Comparison of ENCODE assay signal across 22 mouse cellular contexts in the genomic region with DNA sequence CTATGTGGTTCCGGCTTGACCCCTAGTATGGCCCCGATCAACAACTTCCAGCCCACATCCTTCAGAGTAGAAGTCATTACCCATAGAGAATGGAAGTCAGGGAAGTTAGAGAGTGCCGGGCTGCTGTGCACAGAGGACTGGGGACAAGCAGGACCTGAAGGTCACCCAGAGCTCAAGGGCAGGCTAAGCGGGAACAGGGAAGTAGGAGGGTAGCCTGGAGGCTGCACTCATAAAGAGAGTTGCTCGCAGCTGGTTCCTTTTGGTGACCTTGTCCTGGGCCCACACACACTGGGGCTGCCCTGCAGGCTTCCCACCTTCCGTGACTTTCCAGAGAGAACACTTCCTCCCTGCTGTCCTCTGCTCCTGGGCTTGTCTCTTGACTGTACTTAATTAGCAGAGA. TPM values are rescaled to one million over a fixed set of nuclear protein-coding genes. Genes with fewer than 3 reads are reported as not detected.
A peak's percentile ranks its signal among the peaks of the same experiment; 100 is the strongest.
DNase-seq lines count a peak whose midpoint lies in the region; ATAC-seq and TF ChIP-seq lines count a peak whose summit lies in the region.
"Had no signal": no experiment of that assay in that cellular context is flagged by ENCODE, and none has a peak within 500 bp of the region (broad histone marks: within the 10 kb centered on the region; RNA-seq: fewer than 3 reads in every experiment).

No protein-coding gene starts in this region.

- no peak for ATAC-seq in heart, embryonic 11.5 days (replicated peaks; ENCODE audit: insufficient number of reproducible peaks, low FRiP score, low TSS enrichment)
- no peak for ATAC-seq in midbrain, embryonic 11.5 days (ENCODE audit: low FRiP score)
- ATAC-seq in midbrain, embryonic 15.5 days (replicated peaks): no peak
- ATAC-seq: forebrain, embryonic 13.5 days; forebrain, embryonic 16.5 days; intestine, postnatal 0 days; Patski had no signal

- TF ChIP-seq CTCF in kidney, adult 2 months (conservative IDR thresholded peaks at IDR 0.05; ENCODE audit: insufficient read depth, insufficient read length, low read depth, low read length): no peak

- no peak for TF ChIP-seq POLR2A in kidney, adult 2 months (IDR thresholded peaks at IDR 0.05; ENCODE audit: low read depth, low read length)

- no peaks in the 10 kb centered on the region for H3K36me3 ChIP-seq in heart, embryonic 11.5 days (ENCODE audit: control insufficient read depth, insufficient read depth, low read length)
- H3K36me3 ChIP-seq in kidney, adult 2 months (ENCODE audit: control insufficient read depth, insufficient read depth, low read length): no peaks in the 10 kb centered on the region
- H3K36me3 ChIP-seq in midbrain, embryonic 11.5 days (ENCODE audit: control insufficient read depth, insufficient read depth, low read length): no peaks in the 10 kb centered on the region
- no peaks in the 10 kb centered on the region for H3K36me3 ChIP-seq in midbrain, embryonic 15.5 days (replicated peaks)
- H3K36me3 ChIP-seq: forebrain, embryonic 10.5 days; G1E; hindbrain, embryonic 12.5 days; hindbrain, embryonic 15.5 days had no signal

- no peaks in the 10 kb centered on the region for H3K9me3 ChIP-seq in heart, embryonic 11.5 days (replicated peaks; ENCODE audit: control insufficient read depth, low read length)
- H3K9me3 ChIP-seq in midbrain, embryonic 11.5 days (ENCODE audit: control insufficient read depth, low read length): no peaks in the 10 kb centered on the region
- no peaks in the 10 kb centered on the region for H3K9me3 ChIP-seq in midbrain, embryonic 15.5 days
- H3K9me3 ChIP-seq: forebrain, embryonic 10.5 days; forebrain, embryonic 13.5 days; G1E; hindbrain, embryonic 12.5 days; hindbrain, embryonic 15.5 days had no signal

- H3K4me3 ChIP-seq in heart, embryonic 11.5 days (ENCODE audit: low read depth, low read length): no peak overlapping the region
- H3K4me3 ChIP-seq in kidney, adult 2 months (ENCODE audit: insufficient read depth, low read depth, low read length): no peak overlapping the region
- no peak overlapping the region for H3K4me3 ChIP-seq in midbrain, embryonic 11.5 days (ENCODE audit: low read depth, low read length)
- no peak overlapping the region for H3K4me3 ChIP-seq in midbrain, embryonic 15.5 days
- H3K4me3 ChIP-seq: forebrain, embryonic 10.5 days; forebrain, embryonic 13.5 days; hindbrain, embryonic 12.5 days; hindbrain, embryonic 15.5 days had no signal

- peak; percentile 48 for DNase-seq in adrenal gland, adult 2 months
- DNase-seq in adrenal gland, postnatal 4 days (ENCODE audit: low spot score in 2 of 2): no peak
- peak; percentile 91 for DNase-seq in heart, adult 11 months
- peak; percentile 42 for DNase-seq in kidney, adult 2 months
- DNase-seq in kidney, postnatal 4 days: no peak
- peak; percentile 35 for DNase-seq in midbrain, embryonic 11.5 days (ENCODE audit: low spot score, missing footprints)
- DNase-seq: B cell, adult 2 months; cerebellum, adult 18-20 months; cerebellum, adult 9-10 months; cerebellum, postnatal 14 days; gastrocnemius, postnatal 10 days; gastrocnemius, postnatal 36 days had no signal

- no peak overlapping the region for H3K27ac ChIP-seq in heart, embryonic 11.5 days (ENCODE audit: low read depth, low read length)
- H3K27ac ChIP-seq in kidney, adult 2 months (ENCODE audit: insufficient read depth, low read depth, low read length): no peak overlapping the region
- H3K27ac ChIP-seq in midbrain, embryonic 11.5 days (ENCODE audit: low read depth, low read length): no peak overlapping the region
- no peak overlapping the region for H3K27ac ChIP-seq in midbrain, embryonic 15.5 days
- H3K27ac ChIP-seq: forebrain, embryonic 10.5 days; forebrain, embryonic 13.5 days; hindbrain, embryonic 12.5 days; hindbrain, embryonic 15.5 days had no signal

- H3K4me1 ChIP-seq in heart, embryonic 11.5 days (ENCODE audit: control insufficient read depth, insufficient read depth, low read length): no peaks in the 10 kb centered on the region
- H3K4me1 ChIP-seq in kidney, adult 2 months (ENCODE audit: control insufficient read depth, insufficient read depth, low read length): no peaks in the 10 kb centered on the region
- H3K4me1 ChIP-seq in midbrain, embryonic 11.5 days (ENCODE audit: control insufficient read depth, insufficient read depth, low read length): no peaks in the 10 kb centered on the region
- H3K4me1 ChIP-seq in midbrain, embryonic 15.5 days: no peaks in the 10 kb centered on the region
- H3K4me1 ChIP-seq: forebrain, embryonic 10.5 days; forebrain, embryonic 13.5 days; hindbrain, embryonic 12.5 days; hindbrain, embryonic 15.5 days had no signal

- no peak overlapping the region for H3K4me2 ChIP-seq in heart, embryonic 11.5 days
- no peak overlapping the region for H3K4me2 ChIP-seq in midbrain, embryonic 11.5 days
- no peak overlapping the region for H3K4me2 ChIP-seq in midbrain, embryonic 15.5 days
- H3K4me2 ChIP-seq: forebrain, embryonic 13.5 days; hindbrain, embryonic 12.5 days; hindbrain, embryonic 15.5 days had no signal

- H3K9ac ChIP-seq in heart, embryonic 11.5 days (ENCODE audit: low read depth, low read length): no peak overlapping the region
- H3K9ac ChIP-seq in midbrain, embryonic 11.5 days (ENCODE audit: low read length): no peak overlapping the region
- H3K9ac ChIP-seq in midbrain, embryonic 15.5 days: no peak overlapping the region
- H3K9ac ChIP-seq: forebrain, embryonic 13.5 days; hindbrain, embryonic 12.5 days; hindbrain, embryonic 15.5 days had no signal

- no peaks in the 10 kb centered on the region for H3K27me3 ChIP-seq in heart, embryonic 11.5 days (ENCODE audit: control insufficient read depth, insufficient read depth, low read length)
- no peaks in the 10 kb centered on the region for H3K27me3 ChIP-seq in kidney, adult 2 months (replicated peaks; ENCODE audit: control insufficient read depth, insufficient read depth, low read length)
- no peaks in the 10 kb centered on the region for H3K27me3 ChIP-seq in midbrain, embryonic 11.5 days (ENCODE audit: control insufficient read depth, insufficient read depth, low read length)
- no peaks in the 10 kb centered on the region for H3K27me3 ChIP-seq in midbrain, embryonic 15.5 days (replicated peaks)
- H3K27me3 ChIP-seq: forebrain, embryonic 13.5 days; hindbrain, embryonic 12.5 days; hindbrain, embryonic 15.5 days; Patski had no signal

- WGBS in heart, embryonic 11.5 days (ENCODE audit: insufficient replicate concordance): 73% methylated on average over 6 of the region's 6 CpGs
- 68% methylated on average over 6 of the region's 6 CpGs for WGBS in kidney, adult 2 months
- 84% methylated on average over 6 of the region's 6 CpGs for WGBS in midbrain, embryonic 11.5 days
- 84% methylated on average over 6 of the region's 6 CpGs for WGBS in midbrain, embryonic 15.5 days

RNA-seq across cellular contexts. Expression of gene Ampd3, which starts 49.5 kb away (rescaled TPM):
- 10 to 100 TPM; 15.4 to 26.2 TPM for total RNA-seq in adrenal gland, adult 2 months (2021)
- polyA plus RNA-seq in adrenal gland, adult 2 months (2012; rRNA removed): 15.6 and 16.1 TPM in 2 replicates
- 10 to 100 TPM; 28.6 to 34.2 TPM for total RNA-seq in adrenal gland, postnatal 4 days (2021)
- 6.0 and 8.9 TPM in 2 replicates for polyA plus RNA-seq in heart, embryonic 11.5 days (2014; fragmentation: Nextera tagmentation; extraction: Ambion mirVana)
- 23.4 and 26.4 TPM in 2 replicates for polyA plus RNA-seq in kidney, adult 2 months (2012; rRNA removed)
- polyA plus RNA-seq in midbrain, embryonic 11.5 days (2014; fragmentation: Nextera tagmentation; extraction: Ambion mirVana): 1.4 and 2.6 TPM in 2 replicates
- 9.7 and 10.1 TPM in 2 replicates for polyA plus RNA-seq in midbrain, embryonic 15.5 days (2015; fragmentation: Nextera tagmentation; extraction: Ambion mirVana)

Comparison
In these comparisons a context has a peak if more than half of its experiments do, and no peak if none do; other contexts are left out.
1. DNase-seq: peak in adrenal gland, adult 2 months (single experiment), heart, adult 11 months (single experiment), kidney, adult 2 months (single experiment) and midbrain, embryonic 11.5 days (single experiment); none in adrenal gland, postnatal 4 days (0 of 2) and kidney, postnatal 4 days (0 of 2).